Mouse (Mus musculus): Measurements from ENCODE around the gene Wdr25. TPM values are rescaled to one million over a fixed set of nuclear protein-coding genes. Genes with fewer than 3 reads are reported as not detected.

Wdr25 gene
- polyA plus RNA-seq, 1 experiment, result 0.57 TPM

DNA sequence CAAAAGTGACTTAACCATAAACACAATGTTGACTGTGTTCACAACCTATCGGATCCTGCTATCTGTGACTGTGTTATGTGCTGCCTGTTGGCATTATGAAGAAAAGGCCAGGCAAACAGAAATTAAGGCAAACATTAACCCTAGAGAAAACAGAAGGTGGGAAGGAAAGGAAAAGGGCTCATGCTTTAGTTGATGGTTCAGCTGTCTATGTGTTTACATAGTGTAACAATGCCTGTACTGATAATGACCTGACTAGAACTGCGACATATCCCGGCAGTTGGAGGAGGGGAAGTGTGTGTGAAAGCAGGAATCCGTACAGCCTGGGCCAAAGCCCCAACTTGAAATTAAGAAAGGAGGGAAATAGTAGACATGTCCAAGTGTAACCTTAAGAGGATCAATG, 6.4 kb upstream of the Wdr25 start:
- Histone ChIP-seq H3K9me3 (ENCODE audit: control insufficient read depth, low read length) (no peaks in the 10 kb centered on the region), H3K4me3 (replicated peaks) (no peak overlapping the region), H3K27me3 (ENCODE audit: control insufficient read depth) (no peaks in the 10 kb centered on the region), H3K4me1 (ENCODE audit: control insufficient read depth) (peaks cover 3% of the 10 kb centered on the region), H3K36me3 (ENCODE audit: control insufficient read depth) (peaks cover 86% of the 10 kb centered on the region)
- TF ChIP-seq GATA1 (IDR thresholded peaks at IDR 0.05; ENCODE audit: low read length) (no peak), TAL1 (IDR thresholded peaks at IDR 0.05; ENCODE audit: low read length) (no peak)

DNA sequence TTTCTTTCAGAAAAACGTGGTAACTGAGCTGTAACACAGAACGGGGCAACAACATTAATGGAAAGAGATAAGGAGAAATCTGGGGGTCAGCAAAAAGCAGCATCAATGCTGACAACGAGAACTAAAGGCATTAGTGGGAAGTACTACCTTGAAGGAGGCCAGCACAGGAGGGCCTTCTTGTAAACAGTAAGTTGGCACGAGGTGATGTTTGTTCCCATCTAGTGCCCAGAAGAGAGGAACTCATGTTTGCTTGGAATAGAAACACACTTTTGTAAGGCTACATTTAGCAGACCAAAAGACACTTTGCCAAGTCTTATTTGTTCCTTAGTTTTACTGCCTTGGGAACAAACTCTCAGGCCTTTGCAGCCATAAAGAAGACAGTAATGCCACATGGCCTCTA, 4.8 kb upstream of the Wdr25 start:
- TF ChIP-seq GATA1 (IDR thresholded peaks at IDR 0.05; ENCODE audit: low read length), result no peak
- TF ChIP-seq TAL1 (IDR thresholded peaks at IDR 0.05; ENCODE audit: low read length), result no peak
- no peaks in the 10 kb centered on the region for H3K27me3 ChIP-seq (ENCODE audit: control insufficient read depth)
- H3K9me3 ChIP-seq (ENCODE audit: control insufficient read depth, low read length), result no peaks in the 10 kb centered on the region
- peaks cover 18% of the 10 kb centered on the region for H3K4me1 ChIP-seq (ENCODE audit: control insufficient read depth)
- no peak overlapping the region for H3K4me3 ChIP-seq (replicated peaks)
- H3K36me3 ChIP-seq (ENCODE audit: control insufficient read depth), result peaks cover 70% of the 10 kb centered on the region

DNA sequence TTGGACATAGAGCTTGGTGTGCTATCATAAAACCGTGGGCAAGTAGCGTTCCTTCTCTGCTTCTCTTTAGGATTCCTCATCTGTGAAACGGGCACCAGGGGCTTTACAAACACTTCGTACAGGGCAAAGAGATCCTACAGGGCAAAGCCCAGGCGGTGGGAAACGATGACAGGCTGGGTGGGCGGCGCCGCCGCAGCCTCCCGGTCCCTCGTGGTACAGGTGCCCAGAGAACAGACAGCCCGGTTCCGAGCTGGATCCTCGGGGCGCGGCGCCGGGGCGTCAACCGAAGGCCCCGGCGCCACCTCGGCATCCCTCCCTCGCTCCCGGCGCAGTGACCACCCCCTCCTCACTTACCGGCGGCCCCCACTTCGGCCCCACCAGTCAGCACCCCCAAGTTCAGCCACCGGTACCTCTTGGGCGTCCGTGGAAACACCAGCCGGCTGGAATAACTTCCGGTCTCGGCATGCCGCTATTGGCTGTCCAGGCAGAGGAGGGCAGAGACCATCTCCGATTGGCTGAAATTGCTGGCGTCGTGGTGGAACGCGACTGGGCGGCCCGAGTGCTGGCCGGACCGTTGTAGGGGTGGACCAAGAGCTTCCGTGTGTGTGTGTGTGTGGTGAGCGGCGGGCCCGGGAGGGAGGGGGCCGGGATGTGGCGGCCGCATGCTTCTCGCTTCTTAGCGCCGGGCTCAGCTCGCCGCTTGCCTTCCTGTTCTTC, 442 bp downstream of the Wdr25 start, which contains the start of gene Wars:
TSS of gene Wars (minus strand) at position 460 of the 717 bp plus-strand sequence.
- peaks cover 28% of the 10 kb centered on the region for H3K36me3 ChIP-seq (ENCODE audit: control insufficient read depth)
- no peaks in the 10 kb centered on the region for H3K9me3 ChIP-seq (ENCODE audit: control insufficient read depth, low read length)
- H3K27me3 ChIP-seq (ENCODE audit: control insufficient read depth), result no peaks in the 10 kb centered on the region
- peak within 1 kb of the TSS; percentile 91 for H3K4me3 ChIP-seq (replicated peaks)
- TF ChIP-seq TAL1 (IDR thresholded peaks at IDR 0.05; ENCODE audit: low read length) (no peak), GATA1 (IDR thresholded peaks at IDR 0.05; ENCODE audit: low read length) (no peak)
- peaks cover 34% of the 10 kb centered on the region for H3K4me1 ChIP-seq (ENCODE audit: control insufficient read depth)

DNA sequence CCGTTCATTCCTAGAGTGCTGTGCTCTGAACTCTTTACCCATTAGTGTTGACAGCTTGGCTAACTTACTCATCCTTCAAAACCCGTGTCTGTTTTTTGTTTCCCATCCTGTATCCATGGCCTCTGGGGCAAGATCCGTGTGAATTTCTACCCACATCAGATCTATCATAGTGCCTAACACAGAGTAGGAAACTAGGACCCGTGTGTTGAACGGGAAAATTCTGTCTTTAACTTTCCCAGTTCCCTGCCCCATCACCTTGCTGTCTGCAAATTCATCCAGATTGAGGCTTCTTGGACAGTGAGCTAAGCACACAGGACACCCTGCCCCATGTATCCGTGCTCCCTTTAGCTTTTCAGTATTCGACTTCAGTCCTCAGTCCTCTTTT, 993 bp downstream of the Wdr25 start:
- no peak for TF ChIP-seq GATA1 (IDR thresholded peaks at IDR 0.05; ENCODE audit: low read length)
- TF ChIP-seq TAL1 (IDR thresholded peaks at IDR 0.05; ENCODE audit: low read length), result no peak
- Histone ChIP-seq H3K27me3 (ENCODE audit: control insufficient read depth) (no peaks in the 10 kb centered on the region), H3K36me3 (ENCODE audit: control insufficient read depth) (peaks cover 23% of the 10 kb centered on the region), H3K4me3 (replicated peaks) (peak overlapping the region; percentile 91), H3K4me1 (ENCODE audit: control insufficient read depth) (peaks cover 34% of the 10 kb centered on the region), H3K9me3 (ENCODE audit: control insufficient read depth, low read length) (no peaks in the 10 kb centered on the region)

DNA sequence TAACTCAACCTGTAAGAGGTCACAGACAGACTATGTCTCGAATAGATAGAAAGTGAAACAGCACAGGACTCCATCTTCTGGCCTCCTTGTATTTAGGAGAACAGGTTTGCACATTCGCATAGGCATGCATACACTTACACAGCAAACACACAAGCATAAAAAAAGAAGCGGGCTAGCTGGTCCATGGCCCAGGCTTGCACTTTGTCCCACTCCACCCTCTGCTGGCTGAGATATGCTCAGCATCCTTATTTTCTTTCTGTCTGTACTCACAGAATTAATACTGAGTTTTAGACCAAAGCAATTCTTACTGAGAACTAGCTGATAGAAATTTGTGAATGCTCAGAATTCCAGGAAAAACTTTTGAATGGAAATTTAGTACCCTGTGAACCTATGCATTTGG, 2.6 kb downstream of the Wdr25 start:
- Histone ChIP-seq H3K4me1 (ENCODE audit: control insufficient read depth) (peaks cover 33% of the 10 kb centered on the region), H3K36me3 (ENCODE audit: control insufficient read depth) (peaks cover 10% of the 10 kb centered on the region), H3K9me3 (ENCODE audit: control insufficient read depth, low read length) (no peaks in the 10 kb centered on the region), H3K4me3 (replicated peaks) (no peak overlapping the region), H3K27me3 (ENCODE audit: control insufficient read depth) (no peaks in the 10 kb centered on the region)
- TF ChIP-seq TAL1 (IDR thresholded peaks at IDR 0.05; ENCODE audit: low read length), result no peak

DNA sequence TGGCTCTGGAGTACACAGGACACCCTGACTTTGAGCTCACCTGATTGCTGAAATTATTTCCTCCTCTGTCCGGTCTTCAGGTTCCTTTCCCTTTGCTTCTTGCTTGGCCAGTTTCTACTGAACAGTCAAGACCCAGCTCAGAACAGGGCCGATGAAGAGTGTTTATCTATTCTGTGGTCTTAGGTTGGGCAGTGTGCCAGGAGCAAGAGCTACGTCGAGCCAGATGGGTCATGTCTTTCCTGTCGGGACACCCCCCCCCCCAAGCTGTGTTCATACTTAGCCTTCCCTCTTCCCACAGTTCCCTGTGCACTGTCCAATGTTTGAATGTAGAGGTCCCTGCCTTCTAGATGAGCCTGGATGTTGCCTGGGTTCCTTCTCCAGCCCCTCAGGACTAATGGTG, 7.9 kb downstream of the Wdr25 start:
- no peak for TF ChIP-seq TAL1 (IDR thresholded peaks at IDR 0.05; ENCODE audit: low read length)
- TF ChIP-seq GATA1 (IDR thresholded peaks at IDR 0.05; ENCODE audit: low read length), result no peak
- H3K36me3 ChIP-seq (ENCODE audit: control insufficient read depth), result peaks cover 6% of the 10 kb centered on the region
- no peak overlapping the region for H3K4me3 ChIP-seq (replicated peaks)
- H3K4me1 ChIP-seq (ENCODE audit: control insufficient read depth), result peaks cover 7% of the 10 kb centered on the region
- no peaks in the 10 kb centered on the region for H3K27me3 ChIP-seq (ENCODE audit: control insufficient read depth)
- H3K9me3 ChIP-seq (ENCODE audit: control insufficient read depth, low read length), result no peaks in the 10 kb centered on the region

DNA sequence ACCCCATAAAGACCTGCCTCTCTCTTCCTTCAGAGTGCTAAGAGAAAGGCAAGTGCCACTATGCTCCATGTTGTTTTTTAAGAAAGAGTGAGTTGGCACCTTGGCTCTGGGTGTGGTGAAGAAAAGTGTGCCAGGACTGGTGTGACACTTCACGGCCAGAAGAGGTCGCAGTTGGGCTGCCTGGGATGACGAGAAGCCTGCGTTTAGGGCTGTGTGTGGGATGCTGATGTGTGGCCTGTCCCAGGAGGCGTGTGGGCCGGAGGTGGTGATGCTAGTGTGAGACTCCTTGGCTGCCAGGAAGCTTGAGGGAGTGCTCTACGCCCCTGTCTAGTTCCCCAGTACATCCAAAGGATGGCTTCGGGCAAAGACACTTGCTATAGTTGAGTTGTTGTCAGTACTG, 9.5 kb downstream of the Wdr25 start:
- TF ChIP-seq GATA1 (IDR thresholded peaks at IDR 0.05; ENCODE audit: low read length), result no peak
- no peak for TF ChIP-seq TAL1 (IDR thresholded peaks at IDR 0.05; ENCODE audit: low read length)
- Histone ChIP-seq H3K4me1 (ENCODE audit: control insufficient read depth) (peaks cover 7% of the 10 kb centered on the region), H3K9me3 (ENCODE audit: control insufficient read depth, low read length) (no peaks in the 10 kb centered on the region), H3K27me3 (ENCODE audit: control insufficient read depth) (no peaks in the 10 kb centered on the region), H3K36me3 (ENCODE audit: control insufficient read depth) (peaks cover 3% of the 10 kb centered on the region), H3K4me3 (replicated peaks) (no peak overlapping the region)

DNA sequence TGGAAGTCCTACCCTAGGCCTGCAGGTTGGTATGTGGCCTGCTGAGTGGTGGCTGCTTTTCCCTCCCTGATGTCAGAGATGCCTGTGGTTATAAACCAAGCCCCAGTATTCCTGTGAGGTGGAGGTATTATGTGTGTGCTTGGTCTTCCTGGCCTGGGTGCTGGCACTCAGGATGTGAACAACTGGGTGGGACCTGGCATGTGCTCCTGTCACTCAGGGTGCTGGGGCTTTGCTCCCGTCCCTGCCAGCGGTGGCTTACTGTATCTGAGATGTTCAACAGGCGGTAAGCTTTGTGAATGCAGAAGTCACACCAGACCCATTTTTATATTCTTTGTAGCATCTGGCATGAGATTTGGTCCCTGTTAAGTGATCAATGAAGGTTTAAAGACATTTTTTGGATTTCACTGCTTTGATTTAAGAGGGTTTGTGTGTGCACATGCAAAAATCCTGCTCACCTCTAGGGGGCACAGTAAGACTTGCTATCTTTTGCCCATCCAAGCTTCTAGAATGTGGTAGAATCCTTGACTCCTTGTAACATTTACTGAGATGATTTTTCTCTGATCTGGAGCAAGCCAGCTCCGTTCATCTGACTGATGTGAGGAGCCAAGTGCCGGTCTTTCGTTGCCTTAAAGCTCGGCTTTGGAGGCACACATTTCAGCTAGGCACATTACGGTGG, 10.3 kb downstream of the Wdr25 start:
- TF ChIP-seq GATA1 (IDR thresholded peaks at IDR 0.05; ENCODE audit: low read length) (no peak), TAL1 (IDR thresholded peaks at IDR 0.05; ENCODE audit: low read length) (no peak)
- Histone ChIP-seq H3K36me3 (ENCODE audit: control insufficient read depth) (no peaks in the 10 kb centered on the region; the same call in none of the 2 replicates), H3K4me3 (replicated peaks) (no peak overlapping the region), H3K9me3 (ENCODE audit: control insufficient read depth, low read length) (no peaks in the 10 kb centered on the region), H3K4me1 (ENCODE audit: control insufficient read depth) (peaks cover 7% of the 10 kb centered on the region), H3K27me3 (ENCODE audit: control insufficient read depth) (no peaks in the 10 kb centered on the region)

DNA sequence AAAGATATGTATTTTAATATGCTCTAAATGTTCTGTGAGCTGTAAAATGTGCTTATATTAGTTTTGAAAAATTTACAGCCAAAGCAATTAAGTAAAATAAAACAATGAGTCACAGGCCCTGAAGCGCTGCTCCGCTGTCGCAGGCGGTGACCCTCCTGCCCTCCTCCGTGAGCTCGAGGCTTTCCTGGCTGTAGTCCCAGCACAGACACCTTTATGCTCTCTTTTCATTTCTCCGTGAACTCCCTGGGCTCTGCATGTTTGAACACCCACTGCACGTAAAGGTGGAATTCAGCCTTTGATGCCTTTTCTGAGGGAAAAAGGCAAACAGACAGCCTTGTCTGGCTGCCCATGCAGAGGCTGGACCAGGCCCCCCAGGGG, 10.8 kb downstream of the Wdr25 start:
- Histone ChIP-seq H3K4me3 (replicated peaks) (no peak overlapping the region), H3K27me3 (ENCODE audit: control insufficient read depth) (no peaks in the 10 kb centered on the region), H3K9me3 (ENCODE audit: control insufficient read depth, low read length) (no peaks in the 10 kb centered on the region), H3K4me1 (ENCODE audit: control insufficient read depth) (peaks cover 7% of the 10 kb centered on the region), H3K36me3 (ENCODE audit: control insufficient read depth) (no peaks in the 10 kb centered on the region; the same call in none of the 2 replicates)
- TF ChIP-seq TAL1 (IDR thresholded peaks at IDR 0.05; ENCODE audit: low read length), result no peak
- no peak for TF ChIP-seq GATA1 (IDR thresholded peaks at IDR 0.05; ENCODE audit: low read length)

All from erythroblast, embryonic 14.5 days (primary cell).